Mouse (Mus musculus) olfactory bulb, adult 2 months (tissue): ENCODE results near the gene Endod1. TPM values are rescaled to one million over a fixed set of nuclear protein-coding genes. Genes with fewer than 3 reads are reported as not detected.
"Not testable (repeated sequence)": the region's sequence is repeated elsewhere in the genome, so short reads cannot be mapped to it uniquely, and the experiment has no call there.

Source experiments
- H3K27ac ChIP-seq: fragments of 200-500 bp; 2 replicates; pipeline ENCODE4 v1.5.1; 2012; ENCODE audit warnings: low read depth, low read length; ENCODE audit not compliant: insufficient read depth
- H3K4me1 ChIP-seq: fragments of 200-500 bp; 2 replicates; pipeline ENCODE4 v1.6.1; 2012; ENCODE audit warnings: low read length; ENCODE audit not compliant: control insufficient read depth, insufficient read depth
- H3K4me3 ChIP-seq: fragments of 200-500 bp; 2 replicates; pipeline ENCODE4 v1.5.1; 2012; ENCODE audit warnings: mild to moderate bottlenecking, low read depth, low read length, moderate library complexity; ENCODE audit not compliant: insufficient read depth
- CTCF ChIP-seq: fragments of 200-500 bp; IDR thresholded peaks from 2 replicates; pipeline ENCODE4 v1.5.1; 2012; ENCODE audit warnings: low read depth, mild to moderate bottlenecking, low read length, moderate library complexity; ENCODE audit not compliant: insufficient read depth
- POLR2A ChIP-seq: fragments of 200-500 bp; IDR thresholded peaks from 2 replicates; pipeline ENCODE4 v1.6.1; 2012; ENCODE audit warnings: mild to moderate bottlenecking, low read depth, low read length, moderate library complexity; ENCODE audit not compliant: insufficient read depth
- WGBS: fragments of 180-500 bp; shearing (Covaris S2); methylation state at CpG from one replicate; pipeline ENCODE4 v1.1.7; 2018; 5-methylcytosine and 5-hydroxymethylcytosine counted together
- polyA plus RNA-seq: library from polyadenylated mRNA; stranded (reverse); fragments of >200 nt; gene quantifications from 2 replicates; pipeline ENCODE4 v1.2.4, GENCODE M21; 2012; ENCODE audit warnings: low replicate concordance; ENCODE audit not compliant: missing spikeins, insufficient read depth, insufficient read length

Endod1 gene
- polyA plus RNA-seq, 1 experiment, result not detected

DNA sequence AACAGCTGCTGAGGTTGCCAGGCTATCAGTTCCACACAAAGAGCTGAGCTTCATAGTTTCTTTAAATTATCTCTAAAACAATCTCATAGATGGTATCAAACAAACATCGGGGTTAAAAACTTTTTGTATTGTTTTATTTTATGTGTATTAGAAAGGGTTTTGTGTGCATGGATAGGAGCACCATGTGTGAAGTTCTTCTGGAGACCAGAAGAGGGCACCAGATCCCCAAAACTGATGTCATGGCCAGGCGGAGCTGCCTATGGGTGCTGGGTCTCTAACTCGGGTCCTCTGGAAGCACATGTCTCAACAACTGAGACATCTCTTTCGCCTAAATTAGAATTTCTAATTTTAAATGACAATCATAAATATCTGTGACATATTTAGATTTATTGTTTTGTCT lies 32.9 kb downstream of the Endod1 start:
- WGBS, result 57% methylated on average over 4 of the region's 4 CpGs
- no peak overlapping the region for H3K27ac ChIP-seq
- H3K4me3 ChIP-seq, result no peak overlapping the region
- peaks cover 4% of the 10 kb centered on the region; the same call in 1 of the 2 replicates for H3K4me1 ChIP-seq
- TF ChIP-seq CTCF (no peak), POLR2A (no peak)

DNA sequence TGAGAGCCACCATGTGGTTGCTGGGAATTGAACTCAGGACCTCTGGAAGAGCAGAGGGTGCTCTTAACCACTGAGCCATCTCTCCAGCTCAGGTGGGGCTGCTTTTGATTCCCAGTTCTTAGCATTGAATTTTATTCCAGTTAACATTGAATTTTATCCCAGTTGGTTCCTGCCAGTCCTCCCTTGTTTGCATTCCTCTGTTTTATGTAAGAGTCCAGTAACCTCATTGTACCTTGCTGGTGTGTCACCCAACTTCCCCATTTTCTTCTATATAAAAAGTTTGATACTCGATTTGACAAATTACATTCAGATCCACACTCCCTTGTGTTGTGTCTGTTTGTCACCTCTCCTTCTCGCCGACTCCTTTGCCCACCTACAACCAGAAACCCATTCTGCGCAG lies 35.4 kb downstream of the Endod1 start:
- H3K4me3 ChIP-seq, H3K27ac ChIP-seq, H3K4me1 ChIP-seq: not testable (repeated sequence)
- 90% methylated on average over 4 of the region's 4 CpGs for WGBS

DNA sequence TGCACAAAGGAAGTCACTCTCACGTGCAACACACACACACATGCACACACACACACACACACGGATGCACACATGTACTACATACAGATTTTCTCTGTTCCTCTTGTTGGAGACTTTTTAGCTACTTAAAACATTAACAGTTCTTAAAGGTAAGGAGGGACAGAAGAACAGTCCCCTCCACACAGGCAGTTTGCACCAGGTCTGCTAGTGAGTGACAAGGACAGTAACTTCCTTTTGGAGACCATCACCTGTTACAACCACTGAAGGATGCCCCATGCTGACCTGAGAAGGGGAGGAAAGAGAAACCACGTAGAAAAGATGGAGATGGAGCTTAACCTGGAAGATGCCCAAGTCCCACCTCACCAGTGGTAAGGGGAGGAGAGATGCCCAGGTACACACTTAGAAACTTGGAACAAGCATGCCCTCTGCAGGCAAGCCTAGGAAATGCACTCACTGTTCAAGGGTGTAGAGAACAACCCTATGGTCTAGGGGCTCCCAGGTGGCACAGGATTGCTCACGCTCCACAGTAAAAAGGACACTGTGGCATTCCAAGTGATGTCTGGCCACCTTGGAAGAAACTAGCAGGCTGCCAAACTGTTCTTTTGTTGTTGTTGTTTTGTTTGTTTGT lies 39.2 kb downstream of the Endod1 start:
- no peak overlapping the region for H3K27ac ChIP-seq
- WGBS, result 52% methylated on average over 4 of the region's 4 CpGs
- H3K4me3 ChIP-seq, result no peak overlapping the region
- TF ChIP-seq POLR2A (no peak), CTCF (peak; percentile 40; the same call in 1 of the 2 replicates)
- H3K4me1 ChIP-seq, result peaks cover 7% of the 10 kb centered on the region; the same call in 1 of the 2 replicates

DNA sequence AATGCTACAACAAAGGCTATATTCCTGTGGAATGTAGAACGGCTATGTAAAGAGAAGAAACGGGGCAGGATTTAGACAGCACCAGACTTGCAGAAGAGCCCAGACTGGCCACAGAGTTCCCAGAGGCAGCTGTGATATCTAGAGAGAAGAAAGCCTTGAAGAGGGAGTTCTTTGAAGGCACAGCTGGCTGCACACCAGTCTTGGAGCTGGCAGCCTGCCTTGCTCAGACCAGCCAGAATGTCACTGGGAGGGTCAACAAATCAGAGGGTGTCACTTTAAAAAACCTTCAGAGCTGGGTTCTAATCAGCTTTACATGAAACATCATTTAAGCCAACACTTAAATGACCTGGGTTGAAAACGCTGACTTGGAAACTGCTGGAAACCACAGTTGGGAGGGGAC lies 42.6 kb downstream of the Endod1 start:
- H3K4me1 ChIP-seq, result peaks cover 4% of the 10 kb centered on the region; the same call in 1 of the 2 replicates
- H3K27ac ChIP-seq, result no peak overlapping the region
- TF ChIP-seq POLR2A, result no peak
- no peak for TF ChIP-seq CTCF
- WGBS, result 47% methylated on average over 3 of the region's 3 CpGs
- no peak overlapping the region for H3K4me3 ChIP-seq

DNA sequence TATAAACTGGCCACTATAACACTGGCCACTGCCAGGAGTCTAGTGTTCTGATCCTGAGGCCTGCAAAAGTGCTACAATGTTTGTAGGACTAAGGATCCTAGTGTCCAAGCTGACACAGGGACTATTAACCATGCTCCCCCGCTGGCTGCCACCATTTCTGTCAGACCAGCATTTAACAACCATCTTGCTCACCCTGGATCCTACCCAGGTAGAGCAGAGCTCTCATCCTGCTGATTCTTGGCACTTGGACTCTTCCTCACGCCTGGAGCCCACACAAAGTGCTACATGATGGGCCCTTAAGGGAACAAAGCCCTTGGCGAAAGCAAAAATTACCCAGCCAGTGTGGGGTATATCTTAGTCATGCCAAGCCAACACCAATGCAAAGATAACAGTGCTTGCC lies 44.4 kb downstream of the Endod1 start:
- TF ChIP-seq POLR2A, result no peak
- no peak for TF ChIP-seq CTCF
- Histone ChIP-seq H3K27ac (no peak overlapping the region), H3K4me1 (peaks cover 4% of the 10 kb centered on the region; the same call in 1 of the 2 replicates), H3K4me3 (no peak overlapping the region)
- WGBS, result 70% methylated on average over 3 of the region's 3 CpGs

DNA sequence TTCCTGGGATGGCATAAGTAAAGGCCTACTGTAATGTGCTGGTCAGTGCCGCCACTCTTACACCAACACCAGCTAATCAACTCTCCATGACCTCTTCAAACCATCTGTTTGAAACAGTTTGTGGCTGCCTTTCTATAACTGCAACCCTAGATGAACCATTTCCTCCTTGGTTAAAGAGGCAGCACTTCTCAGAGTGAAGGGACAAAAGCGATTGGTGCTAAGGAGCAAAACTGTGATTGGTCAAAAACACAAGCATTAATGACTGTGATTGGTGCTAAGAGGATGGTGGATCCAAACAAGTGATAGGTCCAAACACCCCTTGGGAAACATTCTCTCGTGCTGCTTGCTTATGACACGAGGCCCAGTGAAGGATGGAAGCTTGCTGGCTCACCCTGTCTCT lies 45.5 kb downstream of the Endod1 start:
- H3K27ac ChIP-seq, result no peak overlapping the region
- no peak overlapping the region for H3K4me3 ChIP-seq
- 90% methylated on average over 4 of the region's 4 CpGs for WGBS
- H3K4me1 ChIP-seq, result peaks cover 4% of the 10 kb centered on the region; the same call in 1 of the 2 replicates
- no peak for TF ChIP-seq POLR2A
- no peak for TF ChIP-seq CTCF

DNA sequence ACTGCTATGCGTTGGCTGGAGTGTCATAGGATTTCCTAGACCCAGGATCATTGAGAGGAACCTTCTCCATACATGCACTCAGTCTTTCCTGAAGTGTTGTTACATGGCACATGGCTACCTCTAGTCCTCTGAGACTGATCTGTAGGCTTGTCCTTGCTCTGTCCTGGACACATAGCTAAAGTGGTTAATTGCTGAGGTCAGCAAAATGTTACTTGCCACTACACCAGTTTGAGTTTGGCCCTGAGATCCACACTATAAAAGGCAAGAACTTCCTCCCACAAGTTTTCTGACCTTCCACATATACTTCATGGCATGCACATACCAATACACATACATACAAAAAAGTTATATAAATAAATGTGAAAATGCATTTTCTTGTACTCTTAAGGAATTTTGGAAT lies 64.7 kb downstream of the Endod1 start:
- no peak for TF ChIP-seq POLR2A
- TF ChIP-seq CTCF, result no peak
- no peaks in the 10 kb centered on the region for H3K4me1 ChIP-seq
- H3K4me3 ChIP-seq, result no peak overlapping the region
- 100% methylated on average over 1 of the region's 1 CpGs for WGBS
- no peak overlapping the region for H3K27ac ChIP-seq

DNA sequence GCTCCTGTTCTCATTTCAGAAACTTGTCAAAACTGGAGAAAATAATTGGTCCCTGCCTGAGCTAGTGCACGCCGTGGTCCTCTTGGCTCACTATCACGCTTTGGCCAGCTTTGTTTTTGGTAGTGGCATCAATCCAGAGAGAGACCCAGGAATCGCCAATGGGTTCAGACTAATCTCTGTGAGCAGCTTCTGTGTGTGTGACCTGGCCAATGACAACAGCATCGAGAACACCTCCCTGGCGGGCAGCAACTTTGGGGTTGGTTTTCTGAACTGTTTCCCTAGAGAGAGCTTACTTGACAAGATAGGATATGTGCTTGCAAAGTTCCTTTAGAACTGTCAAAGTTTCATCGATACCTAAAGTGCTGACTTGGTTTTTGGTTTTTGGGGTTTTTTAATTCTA lies 66.8 kb downstream of the Endod1 start:
- H3K4me3 ChIP-seq, result no peak overlapping the region
- no peaks in the 10 kb centered on the region for H3K4me1 ChIP-seq
- no peak overlapping the region for H3K27ac ChIP-seq
- 42% methylated on average over 7 of the region's 7 CpGs for WGBS
- TF ChIP-seq POLR2A, result no peak
- TF ChIP-seq CTCF, result no peak

DNA sequence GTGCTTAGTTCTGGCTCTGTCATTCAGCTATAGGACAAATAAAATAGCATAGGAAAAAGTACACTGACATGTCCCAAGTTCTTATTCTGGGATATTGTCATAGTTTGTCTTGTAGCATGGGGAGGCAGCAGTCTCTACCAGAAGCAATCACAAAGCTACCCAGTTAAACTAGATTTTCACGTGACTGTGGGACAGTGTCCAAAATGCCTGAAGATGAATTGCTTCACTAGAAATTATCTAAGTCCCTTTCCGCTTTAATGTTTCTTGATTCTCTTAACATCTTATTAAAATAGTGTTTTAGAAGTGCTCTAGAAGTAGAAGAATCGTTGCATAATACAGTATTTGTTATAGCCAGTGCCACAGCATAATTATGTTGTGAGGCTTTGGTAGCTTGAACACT lies 67.3 kb downstream of the Endod1 start:
- no peak overlapping the region for H3K4me3 ChIP-seq
- 34% methylated on average over 3 of the region's 3 CpGs for WGBS
- no peak for TF ChIP-seq CTCF
- no peak for TF ChIP-seq POLR2A
- no peaks in the 10 kb centered on the region for H3K4me1 ChIP-seq
- no peak overlapping the region for H3K27ac ChIP-seq

DNA sequence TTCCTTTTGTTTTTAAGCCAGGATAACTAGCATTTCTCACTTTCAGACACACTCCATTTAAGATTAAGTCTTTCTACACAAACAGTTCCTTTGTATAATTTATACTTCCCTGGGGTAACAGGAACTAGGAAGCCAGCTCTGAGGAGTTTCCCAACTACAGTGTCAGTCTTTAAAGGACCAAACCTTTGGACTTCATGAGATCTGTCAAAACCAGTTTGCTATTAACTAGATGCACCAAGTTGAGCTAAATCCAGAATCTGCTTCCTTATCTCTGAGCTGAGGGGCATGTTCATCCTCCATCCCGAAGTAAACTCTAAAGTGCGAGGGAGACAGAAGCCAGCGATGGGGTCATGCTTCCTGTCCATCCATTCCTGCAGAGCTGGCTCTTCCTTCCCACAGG lies 74.0 kb downstream of the Endod1 start:
- 93% methylated on average over 3 of the region's 3 CpGs for WGBS
- TF ChIP-seq POLR2A (no peak), CTCF (no peak)
- Histone ChIP-seq H3K4me1 (no peaks in the 10 kb centered on the region), H3K27ac (no peak overlapping the region), H3K4me3 (no peak overlapping the region)
